Mouse (Mus musculus): Measurements from ENCODE around the gene Stxbp1.

The Stxbp1 gene

DNA sequence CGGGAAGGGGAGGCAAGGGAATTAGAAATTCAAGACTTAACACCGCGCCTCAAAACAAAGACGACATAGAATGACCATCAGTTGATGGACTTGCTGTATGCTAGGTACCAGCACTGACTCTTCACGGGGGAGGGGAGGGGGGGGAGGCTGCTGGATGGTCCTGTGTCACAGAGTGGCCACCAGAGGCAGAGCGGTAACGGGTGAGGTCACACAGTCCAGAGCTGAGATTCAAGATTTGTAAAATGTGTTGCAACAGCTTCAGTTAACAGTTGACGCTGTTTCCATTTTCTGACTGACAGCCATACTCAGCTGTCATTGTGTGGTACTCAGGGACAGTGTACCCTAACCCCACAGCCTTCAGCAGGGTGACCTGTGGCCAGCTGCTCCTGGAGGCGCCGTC is 94.9 kb downstream of the Stxbp1 start:
- DNase-seq (ENCODE audit: low read depth, low spot score), result no peak

DNA sequence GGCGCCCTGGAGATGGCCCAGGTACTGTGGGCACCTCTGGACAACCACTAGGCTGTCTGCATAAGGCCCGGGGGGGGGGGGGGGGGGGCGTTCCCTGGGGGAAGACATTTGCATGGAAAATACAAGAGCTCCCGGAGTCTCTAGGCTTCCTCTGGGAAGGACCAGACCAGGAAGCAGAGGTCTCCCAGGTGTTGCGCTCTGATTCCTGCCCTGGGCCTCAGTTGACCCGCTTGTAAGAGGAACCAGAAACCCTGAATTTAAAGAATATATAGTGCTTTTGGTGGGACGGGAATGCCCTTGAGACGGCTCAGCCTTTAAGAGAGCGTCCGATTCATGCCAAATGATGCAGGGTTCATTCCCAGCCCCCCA is 95.4 kb downstream of the Stxbp1 start:
- DNase-seq (ENCODE audit: low read depth, low spot score), result no peak

DNA sequence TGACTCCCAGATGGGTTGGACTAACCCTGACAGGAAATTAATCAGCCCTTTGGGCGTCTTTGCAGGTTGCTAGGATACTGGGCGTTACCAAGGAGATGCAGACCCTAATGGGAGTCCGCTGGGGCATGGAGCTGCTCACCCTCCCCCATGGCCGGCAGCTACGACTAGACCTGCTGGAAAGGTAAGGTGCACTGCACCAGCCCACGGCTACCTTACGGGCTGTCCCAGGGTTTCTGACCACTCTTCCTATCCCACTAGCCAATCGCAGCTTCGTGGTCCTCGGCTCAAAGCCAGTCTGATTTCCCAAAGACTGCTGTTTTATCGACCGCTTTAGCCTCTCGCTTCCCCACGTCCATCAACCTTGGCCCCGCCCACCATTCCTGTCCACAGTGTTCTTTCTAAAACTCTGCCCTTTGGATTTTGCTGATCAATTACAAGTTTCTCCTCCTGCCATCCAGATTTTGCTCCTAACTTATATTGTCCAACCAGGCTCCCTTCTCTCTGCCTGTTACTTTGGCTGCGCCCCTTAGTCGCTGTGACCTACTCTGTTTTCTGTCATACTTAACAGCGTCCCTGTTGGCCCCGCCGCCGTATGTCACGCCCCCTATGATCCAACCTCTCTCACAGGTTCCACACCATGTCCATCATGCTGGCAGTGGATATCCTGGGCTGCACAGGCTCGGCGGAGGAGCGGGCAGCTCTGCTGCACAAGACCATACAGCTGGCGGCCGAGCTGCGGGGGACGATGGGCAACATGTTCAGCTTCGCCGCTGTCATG is 96.0 kb downstream of the Stxbp1 start:
- DNase-seq (ENCODE audit: low read depth, low spot score), result peak; percentile 71

DNA sequence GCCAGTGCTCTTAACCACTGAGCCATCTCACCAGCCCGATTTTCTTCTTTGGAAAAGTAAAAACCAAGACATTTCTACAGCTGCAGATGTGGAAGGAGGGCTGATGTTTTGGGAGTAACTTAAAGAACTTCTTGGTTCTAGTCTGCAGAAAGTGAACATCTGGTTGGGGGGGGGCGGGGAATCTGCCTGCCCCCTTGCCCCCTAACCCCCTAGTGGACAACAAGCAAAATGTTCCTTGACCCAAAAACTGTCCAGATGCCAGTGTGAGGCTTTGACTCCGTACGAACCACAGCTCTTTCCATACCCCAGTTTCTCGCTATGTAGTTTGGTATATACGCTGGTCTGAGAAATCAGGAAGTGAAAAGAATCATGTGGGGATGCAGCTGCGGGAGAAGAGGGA is 96.8 kb downstream of the Stxbp1 start:
- DNase-seq (ENCODE audit: low read depth, low spot score), result no peak

DNA sequence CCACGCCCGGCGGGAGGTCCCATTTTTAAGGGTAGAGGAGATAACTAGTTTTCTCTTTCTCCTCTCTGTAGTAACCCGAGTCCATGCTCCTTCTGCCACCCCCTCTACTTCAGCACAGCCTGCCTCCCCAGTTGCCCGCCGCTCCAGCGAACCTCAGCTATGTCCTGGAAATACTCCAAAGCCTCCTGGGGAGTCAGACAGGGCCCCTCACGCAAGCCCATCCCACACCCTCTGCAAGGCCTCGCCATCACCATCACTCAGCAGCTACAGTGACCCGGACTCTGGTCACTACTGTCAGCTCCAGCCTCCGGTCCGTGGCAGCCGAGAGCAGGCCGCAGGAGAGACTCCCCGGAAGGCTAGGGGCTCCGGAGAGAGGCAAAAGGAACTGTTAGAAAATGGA is 98.0 kb downstream of the Stxbp1 start:
- no peak for DNase-seq (ENCODE audit: low read depth, low spot score)

DNA sequence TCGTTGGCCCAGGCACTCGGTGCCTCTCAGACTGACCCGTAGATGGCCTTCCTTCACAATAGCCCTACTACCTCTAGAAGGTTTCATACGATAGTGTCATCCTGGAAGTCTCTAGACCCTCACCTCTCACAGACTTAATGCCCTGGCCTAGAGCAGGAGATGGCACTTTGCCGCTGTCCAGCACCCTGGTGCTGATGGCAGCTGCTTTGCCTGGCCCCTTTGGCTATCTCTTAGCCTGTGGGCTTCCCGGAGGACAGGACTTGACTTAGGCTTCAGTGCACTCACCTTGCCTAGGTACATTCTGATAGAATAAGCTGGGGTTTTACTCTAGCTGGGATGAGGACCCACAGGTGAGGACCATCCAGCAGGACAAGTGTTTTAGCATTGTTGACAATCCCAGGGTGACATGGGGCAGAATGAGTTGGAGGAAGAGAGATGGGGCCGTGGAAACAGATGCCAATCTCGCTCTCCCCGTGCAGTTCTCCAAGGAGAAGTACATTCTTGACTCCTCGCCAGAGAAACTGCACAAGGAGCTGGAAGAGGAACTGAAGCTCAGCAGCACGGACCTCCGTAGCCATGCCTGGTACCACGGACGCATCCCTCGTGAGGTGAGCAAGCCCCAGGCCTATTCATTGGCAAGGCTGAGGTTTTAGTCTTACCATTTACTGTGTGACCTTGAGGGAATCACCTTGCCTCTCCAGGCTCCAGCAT is 102.6 kb downstream of the Stxbp1 start:
- no peak for DNase-seq (ENCODE audit: low read depth, low spot score)

DNA sequence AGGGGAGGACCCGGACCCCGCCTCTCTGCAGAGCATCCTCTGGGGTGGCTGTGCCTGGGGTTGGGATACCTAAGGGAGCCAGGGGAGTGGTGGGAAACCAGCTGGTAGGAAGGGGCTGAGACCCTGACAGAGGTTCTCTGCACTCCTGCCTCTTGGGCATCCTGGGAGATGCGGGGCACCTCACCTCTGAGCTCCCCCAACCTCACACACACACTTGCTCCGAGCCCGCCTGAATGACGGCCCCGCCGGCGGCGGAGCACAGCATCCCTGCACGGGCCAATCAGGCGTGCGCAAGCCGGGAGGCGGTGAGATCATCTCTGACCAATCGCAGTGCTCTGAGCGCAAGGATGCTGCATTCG is 104.9 kb downstream of the Stxbp1 start:
- DNase-seq (ENCODE audit: low read depth, low spot score), result no peak

DNA sequence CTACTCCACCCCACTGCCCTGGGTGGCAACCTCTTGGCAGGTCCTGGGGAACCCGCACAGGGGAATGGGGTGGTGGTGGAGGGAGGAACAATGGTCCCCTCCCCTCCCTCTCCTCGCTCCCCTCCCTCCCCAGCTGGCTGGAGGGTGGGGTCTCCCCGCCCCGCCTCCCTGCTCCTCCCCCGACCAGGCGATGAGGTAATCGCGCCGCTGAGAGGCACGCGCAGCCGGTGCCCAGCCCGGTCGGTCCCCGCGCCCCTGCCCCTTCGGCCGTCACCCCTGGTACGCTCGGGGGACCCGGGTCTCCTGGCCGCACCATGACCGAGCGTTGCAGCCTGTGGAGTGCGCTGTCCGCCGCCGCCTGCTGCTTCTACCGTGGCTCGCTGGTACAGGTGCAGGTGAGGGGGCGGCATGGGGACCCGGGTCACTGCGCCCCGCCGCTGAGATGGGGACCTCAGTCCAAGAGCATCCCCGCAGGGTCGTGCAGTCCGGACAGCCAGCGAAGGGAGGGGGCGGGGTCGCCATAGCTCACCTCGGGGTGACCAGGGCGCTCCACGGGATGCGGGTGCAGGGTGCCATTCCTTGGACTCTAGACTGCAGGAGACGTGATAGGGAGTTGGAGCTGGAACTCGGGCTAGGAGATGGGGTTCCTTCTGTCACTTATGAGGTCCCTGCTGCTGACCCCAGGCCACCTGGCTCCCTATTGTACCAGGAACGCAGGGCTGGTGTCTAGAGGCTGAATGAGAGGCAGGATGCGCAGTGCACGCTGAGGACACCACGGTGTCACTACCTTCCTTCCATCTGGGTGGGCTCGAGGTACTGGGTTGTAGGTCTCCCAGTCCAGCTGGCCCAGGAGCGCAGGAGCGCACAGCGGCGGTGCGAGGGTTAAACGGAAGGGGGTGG is 105.5 kb downstream of the Stxbp1 start:
- no peak for DNase-seq (ENCODE audit: low read depth, low spot score)

DNA sequence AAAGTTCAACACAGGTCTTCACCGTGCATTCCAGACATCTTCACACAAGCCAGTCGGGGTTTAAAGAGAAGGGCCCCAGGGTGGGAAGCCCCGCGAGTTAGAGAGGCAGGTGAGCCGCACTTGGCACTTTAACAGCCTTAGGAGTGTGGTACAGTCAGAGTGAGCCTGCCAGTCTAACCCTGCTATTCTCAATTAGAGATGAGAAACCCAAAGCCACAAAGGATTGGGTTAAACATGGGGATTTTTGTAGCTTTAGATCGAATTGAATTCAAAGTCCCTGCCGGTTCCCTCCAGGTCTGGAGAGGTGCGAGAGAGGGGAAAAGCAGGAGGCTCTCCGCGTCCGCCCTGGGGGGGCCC is 106.2 kb downstream of the Stxbp1 start, which contains the start of gene 6330409D20Rik:
6330409D20Rik (minus strand) TSS at position 101 of the 357 bp plus-strand sequence.
- DNase-seq (ENCODE audit: low read depth, low spot score), result no peak

DNA sequence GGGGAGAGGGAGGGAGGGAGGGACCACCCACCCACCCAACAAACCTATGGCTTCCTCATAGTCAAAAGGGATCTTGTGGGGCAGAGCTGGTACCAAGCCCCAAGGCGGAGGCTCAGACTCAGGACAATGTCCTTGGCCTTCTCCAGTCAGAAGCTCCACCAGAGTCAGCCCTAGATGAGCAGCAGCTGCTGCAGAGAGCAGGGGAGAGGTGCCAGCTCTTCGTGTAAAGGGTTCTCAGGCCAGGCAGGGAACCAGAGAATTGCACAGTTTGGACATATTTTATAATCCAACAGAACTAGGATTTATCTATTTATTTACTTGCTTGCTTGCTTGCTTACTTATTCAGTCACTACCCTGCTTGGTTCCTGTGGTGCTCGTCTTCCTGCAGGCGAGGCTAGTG is 107.7 kb downstream of the Stxbp1 start:
- no peak for DNase-seq (ENCODE audit: low read depth, low spot score)

Measured in retina, adult 2 months (tissue).